Mouse (Mus musculus) embryonic facial prominence, embryonic 13.5 days (tissue): ENCODE measurements around the gene Poll. TPM values are rescaled to one million over a fixed set of nuclear protein-coding genes. Genes with fewer than 3 reads are reported as not detected.

Experiments
- polyA plus RNA-seq: library from polyadenylated mRNA; unstranded; fragments of >200 nt; fragmentation: Nextera tagmentation; extraction: Ambion mirVana; gene quantifications from 2 replicates; pipeline ENCODE4 v1.2.1, GENCODE M21; 2015

Poll gene
- polyA plus RNA-seq, 1 experiment from 2014 or later: 14.4 TPM

Other genes with a start within 250 kb of the Poll start
- gene Btrc, start 196.8 kb downstream of the Poll start, polyA plus RNA-seq: 48.1 and 54.7 TPM in 2 replicates
- gene Gm17018, start 84 bp upstream of the Poll start, polyA plus RNA-seq: 45.5 and 45.6 TPM in 2 replicates
- 6.2 and 6.9 TPM in 2 replicates for gene Fbxw4, start 99.8 kb upstream of the Poll start, polyA plus RNA-seq
- 1.6 and 2.5 TPM in 2 replicates for gene Fgf8, start 182.4 kb upstream of the Poll start, polyA plus RNA-seq
- gene Npm3, start 189.1 kb upstream of the Poll start, polyA plus RNA-seq: 16.8 and 17.7 TPM in 2 replicates
- 70.7 and 74.5 TPM in 2 replicates for gene Mgea5, start 223.3 kb upstream of the Poll start, polyA plus RNA-seq